In genomic region chr11:107113112-107113511, GRCm38 (mm10) we compare ENCODE assay signal across 9 mouse cellular contexts. TPM values are rescaled to one million over a fixed set of nuclear protein-coding genes. Genes with fewer than 3 reads are reported as not detected.
A peak's percentile ranks its signal among the peaks of the same experiment; 100 is the strongest.
DNase-seq lines count a peak whose midpoint lies in the region; ATAC-seq and TF ChIP-seq lines count a peak whose summit lies in the region.
"Had no signal": no experiment of that assay in that cellular context is flagged by ENCODE, and none has a peak within 500 bp of the region (broad histone marks: within the 10 kb centered on the region; RNA-seq: fewer than 3 reads in every experiment).

No protein-coding gene starts in this region.

- no peak for TF ChIP-seq EP300 in ES-Bruce4 (IDR thresholded peaks at IDR 0.05; ENCODE audit: insufficient read depth, low read depth, low read length)

- DNase-seq in hindbrain, embryonic 11.5 days (ENCODE audit: low spot score) = peak; percentile 52
- no peak for DNase-seq in hindbrain, embryonic 10.5 days (ENCODE audit: low spot score)
- peak; percentile 79 for DNase-seq in lung, embryonic 14.5 days
- DNase-seq in layer of hippocampus, adult 9-10 months (ENCODE audit: low spot score) = no peak
- DNase-seq in cerebellum, adult 11-12 months = no peak
- DNase-seq in layer of hippocampus, adult 11-12 months (ENCODE audit: low spot score) = no peak

- H3K9me3 ChIP-seq in hindbrain, embryonic 11.5 days (ENCODE audit: control insufficient read depth, low read length) = no peaks in the 10 kb centered on the region
- H3K9me3 ChIP-seq in hindbrain, embryonic 10.5 days = no peaks in the 10 kb centered on the region
- no peaks in the 10 kb centered on the region for H3K9me3 ChIP-seq in ES-Bruce4 (replicated peaks; ENCODE audit: control insufficient read depth, insufficient read depth, low read length, poor library complexity, severe bottlenecking)
- H3K9me3 ChIP-seq in lung, embryonic 14.5 days (ENCODE audit: low read depth, low read length) = no peaks in the 10 kb centered on the region
- H3K9me3 ChIP-seq: embryonic facial prominence, embryonic 12.5 days had no signal

- no peak overlapping the region for H3K4me2 ChIP-seq in hindbrain, embryonic 11.5 days (replicated peaks; ENCODE audit: low read depth, low read length)
- H3K4me2 ChIP-seq in lung, embryonic 14.5 days = no peak overlapping the region; the same call in 1 of the 2 replicates
- H3K4me2 ChIP-seq: embryonic facial prominence, embryonic 12.5 days had no signal

- no peak overlapping the region for H3K9ac ChIP-seq in hindbrain, embryonic 11.5 days (ENCODE audit: low read depth, low read length)
- no peak overlapping the region for H3K9ac ChIP-seq in ES-Bruce4 (ENCODE audit: low read depth, poor library complexity, severe bottlenecking)
- H3K9ac ChIP-seq in lung, embryonic 14.5 days = no peak overlapping the region
- H3K9ac ChIP-seq: embryonic facial prominence, embryonic 12.5 days had no signal

- no peak for ATAC-seq in hindbrain, embryonic 11.5 days (ENCODE audit: low FRiP score)
- no peak for ATAC-seq in lung, embryonic 14.5 days (ENCODE audit: insufficient read depth)

- 74% methylated on average over 4 of the region's 4 CpGs for WGBS in hindbrain, embryonic 11.5 days
- 75% methylated on average over 4 of the region's 4 CpGs for WGBS in hindbrain, embryonic 10.5 days
- 59% methylated on average over 4 of the region's 4 CpGs for WGBS in lung, embryonic 14.5 days

- H3K27me3 ChIP-seq in hindbrain, embryonic 11.5 days (ENCODE audit: control insufficient read depth, insufficient read depth, low read length) = no peaks in the 10 kb centered on the region
- H3K27me3 ChIP-seq in hindbrain, embryonic 10.5 days (ENCODE audit: insufficient read depth, poor library complexity, severe bottlenecking) = no peaks in the 10 kb centered on the region
- no peaks in the 10 kb centered on the region for H3K27me3 ChIP-seq in ES-Bruce4 (ENCODE audit: control insufficient read depth, insufficient read depth, low read length, poor library complexity, severe bottlenecking)
- no peaks in the 10 kb centered on the region for H3K27me3 ChIP-seq in lung, embryonic 14.5 days (ENCODE audit: insufficient read depth, low read length)
- H3K27me3 ChIP-seq: embryonic facial prominence, embryonic 12.5 days had no signal

- H3K36me3 ChIP-seq in hindbrain, embryonic 11.5 days (ENCODE audit: control insufficient read depth, insufficient read depth, low read length) = peaks cover 2% of the 10 kb centered on the region; the same call in 1 of the 2 replicates
- peaks cover 46% of the 10 kb centered on the region for H3K36me3 ChIP-seq in hindbrain, embryonic 10.5 days
- H3K36me3 ChIP-seq in ES-Bruce4 (ENCODE audit: control insufficient read depth, insufficient read depth, low read length, poor library complexity, severe bottlenecking) = peaks cover 7% of the 10 kb centered on the region; the same call in 1 of the 2 replicates
- H3K36me3 ChIP-seq in lung, embryonic 14.5 days (ENCODE audit: insufficient read depth) = peaks cover 27% of the 10 kb centered on the region

- no peak overlapping the region for H3K27ac ChIP-seq in hindbrain, embryonic 11.5 days (ENCODE audit: low read depth, low read length)
- H3K27ac ChIP-seq in hindbrain, embryonic 10.5 days = no peak overlapping the region
- H3K27ac ChIP-seq in ES-Bruce4 (ENCODE audit: insufficient read depth, low read length) = peak overlapping the region; percentile 60
- no peak overlapping the region for H3K27ac ChIP-seq in cortical plate, adult 2 months (ENCODE audit: insufficient read depth, low read length)
- peak overlapping the region; percentile 24; the same call in 1 of the 2 replicates for H3K27ac ChIP-seq in lung, embryonic 14.5 days (ENCODE audit: low read depth)
- H3K27ac ChIP-seq: embryonic facial prominence, embryonic 12.5 days had no signal

- TF ChIP-seq POLR2A in ES-Bruce4 (IDR thresholded peaks at IDR 0.05; ENCODE audit: insufficient read depth, low read length) = no peak
- no peak for TF ChIP-seq POLR2A in cortical plate, adult 2 months (IDR thresholded peaks at IDR 0.05; ENCODE audit: extremely low read depth, insufficient read depth, low read length)

- TF ChIP-seq CTCF in ES-Bruce4 (IDR thresholded peaks at IDR 0.05; ENCODE audit: low read depth, low read length) = peak; percentile 12
- TF ChIP-seq CTCF in cortical plate, adult 2 months (IDR thresholded peaks at IDR 0.05; ENCODE audit: extremely low read depth, insufficient read depth, low read length) = peak; percentile 49
- peak; percentile 80 for TF ChIP-seq CTCF in lung, embryonic 14.5 days (IDR thresholded peaks at IDR 0.05; ENCODE audit: low read depth)

- H3K4me3 ChIP-seq in hindbrain, embryonic 11.5 days (ENCODE audit: low read depth, low read length) = no peak overlapping the region
- H3K4me3 ChIP-seq in hindbrain, embryonic 10.5 days = no peak overlapping the region
- H3K4me3 ChIP-seq in ES-Bruce4 (ENCODE audit: low read depth, low read length) = no peak overlapping the region
- H3K4me3 ChIP-seq in cortical plate, adult 2 months (ENCODE audit: insufficient read depth, low read length) = no peak overlapping the region
- H3K4me3 ChIP-seq in lung, embryonic 14.5 days (ENCODE audit: low read depth, low read length) = no peak overlapping the region
- H3K4me3 ChIP-seq: embryonic facial prominence, embryonic 12.5 days had no signal

- H3K4me1 ChIP-seq in hindbrain, embryonic 11.5 days (replicated peaks; ENCODE audit: control insufficient read depth, insufficient read depth, low read length) = peaks cover 5% of the 10 kb centered on the region
- H3K4me1 ChIP-seq in hindbrain, embryonic 10.5 days (replicated peaks) = peaks cover 28% of the 10 kb centered on the region
- H3K4me1 ChIP-seq in ES-Bruce4 (ENCODE audit: control insufficient read depth, insufficient read depth, low read length) = peaks cover 6% of the 10 kb centered on the region
- peaks cover 8% of the 10 kb centered on the region for H3K4me1 ChIP-seq in cortical plate, adult 2 months (ENCODE audit: control insufficient read depth, insufficient read depth, low read length)
- peaks cover 12% of the 10 kb centered on the region for H3K4me1 ChIP-seq in lung, embryonic 14.5 days (ENCODE audit: insufficient read depth)

RNA-seq across cellular contexts. Expression of gene Bptf, which starts 18.8 kb away (rescaled TPM):
- 40.8 and 55.1 TPM in 2 replicates for polyA plus RNA-seq in hindbrain, embryonic 11.5 days (2014; fragmentation: Nextera tagmentation; extraction: Ambion mirVana)
- 26.8 and 32.7 TPM in 2 replicates for polyA plus RNA-seq in hindbrain, embryonic 10.5 days (2016; fragmentation: Nextera tagmentation; extraction: Ambion mirVana)
- polyA plus RNA-seq in ES-Bruce4 (2011; ENCODE audit: insufficient read depth, insufficient read length, low read depth, missing spikeins) = 101 and 108 TPM in 2 replicates
- polyA plus RNA-seq in cortical plate, adult 2 months (2012; rRNA removed) = 36.5 and 40.8 TPM in 2 replicates
- polyA plus RNA-seq in lung, embryonic 14.5 days (2014; fragmentation: Nextera tagmentation; extraction: Ambion mirVana) = 40.6 and 41.7 TPM in 2 replicates

Comparison
In these comparisons a context has a peak if more than half of its experiments do, and no peak if none do; other contexts are left out.
1. DNase-seq: peak in hindbrain, embryonic 11.5 days (single experiment) and lung, embryonic 14.5 days (single experiment); none in hindbrain, embryonic 10.5 days (single experiment), layer of hippocampus, adult 9-10 months (single experiment), cerebellum, adult 11-12 months (single experiment) and layer of hippocampus, adult 11-12 months (single experiment).
2. H3K27ac ChIP-seq: peak in ES-Bruce4 (single experiment) and lung, embryonic 14.5 days (single experiment); none in hindbrain, embryonic 11.5 days (single experiment), hindbrain, embryonic 10.5 days (single experiment) and cortical plate, adult 2 months (single experiment).
3. CTCF ChIP-seq: peak in every context shown above with its lines; median percentile 80 in lung, embryonic 14.5 days; 49 in cortical plate, adult 2 months; 12 in ES-Bruce4.